Mouse (Mus musculus) cerebellum, postnatal 25 days (tissue): Measurements from ENCODE around the gene Wdfy3.

Experiments
- DNase-seq, 2 experiments: peaks; one replicate each; pipeline ENCODE4 v3.0.0; 2021; ENCODE audit warnings: mixed read lengths in 2 of 2

The Wdfy3 gene

DNA sequence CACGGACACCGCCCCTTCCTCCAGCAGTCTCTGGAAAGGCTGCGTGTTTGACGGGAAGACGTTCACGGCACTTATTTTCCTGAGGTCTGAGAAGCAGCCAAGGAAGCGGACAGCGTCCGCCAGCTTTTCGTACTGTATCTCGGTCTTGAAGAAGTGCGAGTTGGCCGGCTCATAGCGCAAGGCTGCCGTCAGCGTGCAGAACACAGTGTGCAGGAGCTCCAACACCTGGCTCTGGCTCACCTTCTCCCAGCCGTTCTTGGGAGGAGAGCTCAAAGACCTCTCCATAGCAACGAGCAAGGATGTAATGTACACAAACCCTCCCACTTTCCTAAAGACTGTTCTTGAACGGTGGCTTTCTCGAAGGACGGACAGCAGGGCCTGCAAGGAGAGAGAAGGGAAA lies 132.4 kb downstream of the Wdfy3 start:
- no peak for DNase-seq

DNA sequence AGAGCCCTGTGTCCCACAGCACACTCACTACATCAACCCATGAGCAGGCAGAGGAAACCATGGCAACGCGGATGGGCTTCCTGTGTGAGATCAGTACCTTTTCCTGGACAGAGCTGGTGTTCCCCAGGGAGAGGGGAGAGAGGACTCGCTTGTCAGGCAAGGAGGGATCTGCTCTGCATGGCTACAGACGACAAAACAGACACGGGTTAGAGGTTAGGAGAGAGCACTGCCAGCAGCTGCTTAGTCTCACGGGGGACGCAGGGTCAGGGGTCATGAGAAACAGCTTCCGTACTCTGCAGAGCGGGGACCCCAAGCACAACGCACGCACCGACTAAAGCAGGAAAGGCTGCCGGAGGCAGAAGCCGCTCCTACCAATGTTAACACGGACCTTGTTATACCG lies 133.8 kb downstream of the Wdfy3 start:
- no peak for DNase-seq

DNA sequence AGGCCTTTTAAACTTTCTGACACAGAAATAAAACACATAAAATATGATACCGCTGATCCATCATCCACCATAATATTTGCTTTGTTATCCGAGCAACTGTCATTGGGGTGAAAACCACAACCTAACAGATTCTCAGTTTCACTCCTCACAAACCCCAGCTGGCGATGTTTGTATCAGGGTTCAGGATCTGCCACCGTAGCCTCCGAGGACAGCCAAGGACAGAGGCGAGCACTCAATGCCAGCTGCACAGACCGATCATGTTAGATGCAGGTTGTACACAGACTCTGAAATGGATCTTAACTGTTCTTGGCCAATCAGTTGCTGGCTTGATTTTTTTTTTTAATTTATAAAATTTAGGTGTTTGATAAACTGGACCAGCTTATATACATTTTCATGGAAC lies 135.1 kb downstream of the Wdfy3 start:
- no peak for DNase-seq

DNA sequence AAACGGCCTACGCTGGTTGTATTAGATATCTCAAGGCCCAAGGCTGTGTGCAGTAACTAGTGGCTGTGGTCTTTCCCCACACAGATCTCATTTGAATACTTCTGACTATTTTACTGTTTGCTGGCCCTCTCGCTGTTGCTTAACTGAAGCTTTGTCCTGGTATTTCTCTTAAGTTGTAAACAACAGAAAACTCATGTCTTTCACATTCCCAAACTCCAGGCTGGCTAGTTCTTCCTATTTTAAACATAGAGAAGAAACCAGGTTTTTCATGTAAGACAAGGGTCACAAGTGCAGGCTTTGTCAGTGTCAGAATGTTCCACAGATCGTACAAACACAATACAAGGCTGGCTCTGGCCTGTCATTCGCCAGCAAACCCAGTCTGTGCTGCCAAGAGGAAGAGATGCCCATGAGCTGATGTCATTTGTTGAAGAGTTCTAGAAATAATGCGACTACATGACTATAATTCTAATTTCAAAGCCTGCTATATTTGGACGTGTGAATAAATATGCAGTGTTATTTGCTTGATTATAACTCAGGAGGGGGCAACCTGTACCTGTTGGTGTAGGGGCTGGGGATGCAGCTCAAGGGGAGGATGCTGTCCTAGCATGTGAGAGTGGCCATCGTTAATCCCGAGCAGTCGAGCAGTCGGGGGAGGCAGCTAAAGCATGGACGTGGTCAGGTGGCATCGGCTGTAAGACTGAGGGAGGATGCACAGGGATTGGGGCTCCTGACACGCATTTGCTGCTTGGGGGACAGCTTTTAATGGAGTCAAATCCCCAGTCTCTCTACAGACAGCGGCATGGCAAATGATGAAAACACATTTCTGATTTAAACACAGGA lies 136.5 kb downstream of the Wdfy3 start:
- peak in 1 of 2 experiments; percentile 38 for DNase-seq

DNA sequence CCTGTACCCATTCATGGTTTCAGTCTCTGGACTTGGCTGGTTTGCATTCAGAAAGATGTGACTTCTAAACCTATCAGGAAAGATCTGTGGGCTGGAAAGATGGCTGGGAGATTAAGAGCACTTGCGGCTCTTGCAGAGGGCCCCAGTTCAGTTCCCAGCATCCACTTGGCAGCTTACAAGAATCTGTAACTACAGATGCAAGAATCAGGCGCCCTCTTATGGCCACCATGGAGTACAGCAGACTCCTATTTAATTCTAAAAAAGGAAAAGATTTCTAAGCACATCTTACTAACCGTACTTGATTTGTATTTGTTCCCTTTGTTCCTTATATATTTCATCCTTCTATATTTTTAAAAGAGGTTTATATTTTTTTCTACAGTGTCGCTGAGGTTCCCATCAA lies 137.7 kb downstream of the Wdfy3 start:
- no peak for DNase-seq

DNA sequence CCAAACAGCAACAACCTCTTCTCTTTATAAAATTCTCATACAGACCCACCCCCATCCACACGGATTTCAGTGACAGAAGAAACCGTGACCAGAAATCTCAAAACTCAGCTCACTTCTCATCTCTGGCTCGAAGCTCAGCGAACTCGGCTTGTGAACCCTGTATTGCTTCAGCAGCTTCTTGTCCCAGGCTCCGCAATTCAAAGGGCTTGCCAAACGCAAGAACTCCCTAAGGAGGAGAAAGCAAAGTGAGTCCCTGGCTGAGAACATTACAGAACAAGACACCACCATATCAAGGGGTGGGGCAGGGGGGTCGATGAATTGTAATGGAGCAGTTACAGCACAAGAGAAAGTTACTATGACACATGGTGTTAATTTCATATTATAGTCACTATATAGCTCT lies 143.4 kb downstream of the Wdfy3 start:
- no peak for DNase-seq

DNA sequence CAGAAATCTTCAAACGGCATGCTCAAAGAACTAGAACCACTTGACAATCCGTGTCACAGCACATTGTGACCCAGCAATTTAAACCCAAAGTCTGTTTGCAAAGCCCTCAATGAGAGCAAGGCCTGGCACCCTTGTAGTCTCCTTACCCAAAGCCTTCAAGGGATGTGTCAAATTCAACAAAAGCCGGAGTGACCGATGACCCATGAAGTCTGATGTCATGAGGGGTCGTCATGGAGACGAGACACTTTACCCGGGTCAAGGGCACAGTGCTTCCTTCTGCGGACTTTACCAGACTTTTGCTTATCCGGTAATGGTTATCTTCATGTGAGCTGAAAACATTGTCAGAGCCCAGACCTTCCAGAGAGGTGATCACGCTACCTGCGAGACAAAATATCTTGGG lies 146.0 kb downstream of the Wdfy3 start:
- no peak for DNase-seq

DNA sequence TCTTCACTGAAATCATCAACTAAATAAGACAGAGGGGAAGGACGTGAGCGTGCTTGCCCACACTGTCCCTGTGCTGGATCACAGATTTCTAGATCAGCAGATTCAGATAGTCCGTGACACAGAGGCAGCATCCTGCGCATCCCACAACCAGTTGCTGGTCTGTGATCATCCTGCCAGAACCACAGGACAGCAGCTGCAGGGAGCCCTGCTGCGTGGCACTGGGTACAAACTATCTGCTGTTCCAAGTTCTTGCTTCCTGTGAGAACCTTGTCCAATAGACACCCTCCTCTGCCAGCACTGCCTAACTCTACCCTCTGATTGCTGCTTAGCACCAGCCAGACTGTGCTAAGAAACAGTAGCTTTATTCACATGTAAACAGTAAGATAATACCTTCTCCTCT lies 150.2 kb downstream of the Wdfy3 start:
- no peak for DNase-seq

DNA sequence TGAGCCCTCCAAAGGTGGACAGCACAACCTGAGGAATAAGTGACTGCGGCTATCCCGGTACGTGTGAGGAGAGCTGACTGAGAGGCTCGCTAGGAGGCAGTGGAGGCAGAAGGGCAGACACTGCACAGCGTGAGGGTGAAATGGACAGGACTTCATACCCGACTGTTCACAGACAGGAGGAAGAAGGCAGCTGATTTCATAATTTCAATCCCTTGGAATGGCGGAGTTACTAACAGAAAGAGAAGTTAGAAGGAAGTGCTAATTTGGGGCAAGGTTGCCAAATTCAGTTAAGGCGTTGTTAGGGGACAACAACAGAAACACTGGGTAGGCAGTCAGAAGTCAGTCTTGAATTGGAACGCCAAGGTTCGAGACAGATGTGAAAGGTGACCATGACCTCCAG lies 160.3 kb downstream of the Wdfy3 start:
- DNase-seq = peak in 1 of 2 experiments; percentile 2

DNA sequence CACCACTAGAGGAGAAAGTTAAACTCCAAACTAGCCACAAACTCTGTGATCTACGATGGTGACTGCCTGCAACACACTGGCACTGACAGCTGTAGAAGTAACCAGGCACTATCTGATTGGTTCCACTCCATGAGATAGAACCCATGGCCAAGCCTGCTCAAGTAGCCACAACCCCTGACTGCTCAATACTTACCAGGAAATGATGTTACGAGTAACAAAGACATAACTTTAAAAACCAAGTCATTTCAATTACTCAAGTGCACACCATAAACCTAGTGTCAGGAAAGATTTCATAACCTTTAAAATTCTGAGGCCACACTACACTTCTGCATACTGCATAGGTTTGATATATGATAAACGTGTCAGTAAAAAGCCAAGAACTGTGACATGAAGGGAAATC lies 164.1 kb downstream of the Wdfy3 start:
- no peak for DNase-seq

DNA sequence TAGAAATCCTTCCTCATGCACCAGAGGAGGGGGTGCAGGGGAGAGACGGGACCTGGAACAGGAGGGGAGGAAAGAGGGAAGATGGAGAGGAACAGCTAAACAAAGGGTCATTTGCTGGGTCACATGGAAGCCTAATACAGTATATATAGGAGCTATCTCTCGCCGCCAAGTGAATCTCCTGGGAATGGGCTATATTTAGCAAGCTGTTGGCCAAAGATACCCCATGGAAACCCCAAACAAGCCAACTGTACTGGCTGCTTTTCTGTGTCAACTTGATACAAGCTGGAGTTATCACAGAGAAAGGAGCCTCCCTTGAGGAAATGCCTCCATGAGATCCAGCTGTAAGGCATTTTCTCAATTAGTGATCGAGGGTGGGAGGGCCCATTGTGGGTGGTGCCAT lies 164.9 kb downstream of the Wdfy3 start:
- DNase-seq = peak in 1 of 2 experiments; percentile 4

DNA sequence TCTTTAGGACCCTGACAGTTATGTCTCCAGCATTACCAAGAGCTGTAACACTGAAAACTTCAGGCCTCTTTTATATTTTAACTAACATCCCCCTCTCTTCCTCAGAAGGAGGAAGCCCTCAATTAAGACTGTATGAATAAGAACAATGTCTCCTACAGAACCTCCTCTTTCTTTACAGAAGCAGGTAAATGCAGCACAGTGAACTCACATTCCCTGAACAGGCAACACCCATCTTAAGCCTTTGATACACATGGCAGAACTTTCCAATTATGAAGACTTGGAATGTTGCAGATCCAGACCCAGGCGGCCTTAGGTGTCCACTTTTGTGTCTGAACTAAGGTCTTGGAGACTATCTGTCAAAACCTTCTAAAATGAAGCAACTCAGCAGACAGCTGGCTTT lies 167.0 kb downstream of the Wdfy3 start:
- no peak for DNase-seq

DNA sequence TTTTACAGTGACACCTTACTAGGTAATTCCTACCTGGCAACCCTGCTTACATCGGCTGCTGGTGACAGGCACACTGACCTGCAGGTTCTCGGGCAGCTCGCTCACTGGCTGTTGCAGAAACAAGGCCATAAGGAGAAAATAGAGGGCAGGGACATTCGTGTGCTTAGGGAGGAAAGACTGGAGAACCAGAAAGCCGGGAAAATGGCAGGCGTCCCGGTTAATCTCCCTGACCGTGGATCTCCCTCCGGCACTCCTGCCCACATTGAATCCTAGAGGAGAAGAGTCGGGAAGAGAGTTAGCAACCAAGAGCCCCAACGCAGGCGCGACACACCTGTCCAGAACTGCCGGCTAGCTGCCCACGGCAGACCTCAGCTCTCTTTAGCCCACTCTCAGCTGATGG lies 169.7 kb downstream of the Wdfy3 start:
- peak; percentile 42 to 63 for DNase-seq

DNA sequence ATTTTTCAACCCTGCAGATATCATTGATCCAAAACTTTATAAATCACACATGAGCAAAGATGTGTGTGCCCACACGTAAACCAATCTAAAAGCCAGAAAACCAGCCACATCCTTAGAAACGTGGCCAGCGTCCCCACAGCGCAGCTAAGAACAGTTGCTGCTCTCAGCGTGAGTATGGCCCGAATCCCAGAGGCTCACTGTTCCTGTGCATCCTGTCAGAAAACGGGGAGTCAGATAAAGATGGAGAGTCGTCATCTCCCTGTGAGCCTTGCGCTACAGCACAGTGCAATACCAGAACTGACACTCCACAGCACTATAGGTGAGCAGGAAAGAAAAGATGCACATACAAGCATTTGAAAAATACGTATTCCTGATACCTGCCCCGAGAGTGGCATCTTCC lies 172.9 kb downstream of the Wdfy3 start:
- DNase-seq = peak; percentile 96

DNA sequence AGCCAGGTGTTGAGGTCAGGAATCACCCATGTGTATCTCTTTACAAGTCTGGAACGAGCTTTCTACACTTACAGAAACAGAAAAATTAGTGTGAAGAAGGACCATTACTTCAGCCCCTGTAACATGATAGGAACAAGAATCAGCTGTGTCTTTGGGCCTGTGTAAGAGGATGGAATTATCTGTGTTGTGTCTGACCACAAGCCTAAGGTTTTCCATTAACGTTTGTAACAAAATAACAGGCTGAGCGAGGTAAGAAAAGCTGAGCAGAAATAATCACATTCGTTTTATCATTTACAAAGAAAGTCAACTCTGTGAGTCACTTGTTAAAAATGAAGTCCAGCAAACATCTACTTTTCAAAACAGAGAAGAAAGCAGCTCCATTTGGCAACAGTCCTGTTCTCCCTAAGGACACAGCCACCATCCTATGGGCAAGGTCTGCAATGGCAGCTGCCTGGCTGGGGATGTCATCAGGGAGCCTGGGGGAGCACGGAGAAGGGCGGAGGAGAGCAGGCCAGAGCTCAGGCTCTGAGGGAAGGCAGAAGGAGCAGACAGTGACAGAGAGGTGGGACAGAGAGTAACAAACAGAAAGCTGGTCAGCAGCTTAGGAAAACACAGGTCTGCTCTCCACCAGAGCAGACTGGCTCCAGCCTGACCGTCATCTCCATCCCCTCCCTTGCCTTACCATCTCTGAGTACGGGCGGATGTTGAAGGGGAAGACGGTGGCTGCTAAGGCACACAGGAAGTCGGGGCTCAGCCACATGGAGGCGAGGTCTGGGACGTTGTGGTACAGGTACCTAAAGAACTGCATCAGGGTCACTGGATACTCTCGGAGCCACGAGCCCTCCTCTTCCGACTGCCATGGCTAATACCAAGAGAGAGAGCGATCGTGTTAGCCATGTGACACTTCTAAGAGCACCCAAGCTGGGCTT lies 173.7 kb downstream of the Wdfy3 start:
- DNase-seq = peak; percentile 51 to 67

DNA sequence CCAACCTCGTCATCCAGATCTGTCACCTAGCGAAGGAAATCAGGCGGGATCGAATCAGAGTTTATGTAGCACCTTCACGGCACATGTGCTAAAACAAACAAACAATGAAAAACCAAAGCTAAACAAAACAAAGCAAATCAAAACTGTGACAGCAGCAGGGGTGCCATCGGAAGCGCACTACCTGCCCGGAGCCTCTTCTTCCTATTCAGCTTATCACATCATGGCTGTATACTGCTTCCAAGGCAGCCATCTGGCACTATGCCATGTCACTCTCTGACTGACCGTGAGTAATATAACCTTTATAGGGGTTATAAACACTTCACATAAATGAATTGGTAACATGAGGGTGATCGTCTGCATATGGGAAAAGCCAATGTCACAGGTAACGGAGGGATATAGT lies 174.6 kb downstream of the Wdfy3 start:
- DNase-seq = peak; percentile 49 to 68

DNA sequence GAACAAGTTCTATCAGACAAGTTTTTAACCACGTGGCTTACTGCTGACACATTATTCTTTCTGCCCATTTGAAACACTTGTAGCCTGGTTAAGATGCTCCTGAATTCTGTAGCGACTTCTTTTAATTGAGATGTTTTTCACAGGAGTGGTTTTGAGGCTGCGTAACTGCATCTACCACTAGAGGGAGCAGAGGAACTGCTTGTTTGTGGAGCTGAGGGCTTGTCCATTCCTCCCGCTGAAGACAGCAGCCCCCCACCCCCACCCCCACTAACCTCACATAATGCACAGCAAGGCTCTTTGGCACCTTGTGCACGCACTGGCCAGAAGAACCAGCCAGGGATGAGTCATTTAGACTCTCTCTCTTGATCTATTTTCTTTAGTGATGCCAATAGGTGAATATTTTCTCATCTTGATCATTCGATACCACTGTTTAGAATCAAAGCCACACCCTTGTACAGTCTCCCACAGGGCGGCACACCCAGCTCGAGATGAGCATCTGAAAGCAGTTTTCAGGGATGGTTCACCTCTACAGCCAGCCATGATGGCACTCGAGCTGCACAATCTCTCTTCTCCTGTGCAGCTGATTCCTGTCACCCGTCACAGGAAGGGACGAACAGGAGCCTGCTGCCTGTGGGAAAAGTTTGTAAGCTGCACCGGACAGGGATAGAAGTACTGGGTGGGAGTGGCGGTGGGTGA lies 175.8 kb downstream of the Wdfy3 start:
- peak; percentile 63 to 81 for DNase-seq

DNA sequence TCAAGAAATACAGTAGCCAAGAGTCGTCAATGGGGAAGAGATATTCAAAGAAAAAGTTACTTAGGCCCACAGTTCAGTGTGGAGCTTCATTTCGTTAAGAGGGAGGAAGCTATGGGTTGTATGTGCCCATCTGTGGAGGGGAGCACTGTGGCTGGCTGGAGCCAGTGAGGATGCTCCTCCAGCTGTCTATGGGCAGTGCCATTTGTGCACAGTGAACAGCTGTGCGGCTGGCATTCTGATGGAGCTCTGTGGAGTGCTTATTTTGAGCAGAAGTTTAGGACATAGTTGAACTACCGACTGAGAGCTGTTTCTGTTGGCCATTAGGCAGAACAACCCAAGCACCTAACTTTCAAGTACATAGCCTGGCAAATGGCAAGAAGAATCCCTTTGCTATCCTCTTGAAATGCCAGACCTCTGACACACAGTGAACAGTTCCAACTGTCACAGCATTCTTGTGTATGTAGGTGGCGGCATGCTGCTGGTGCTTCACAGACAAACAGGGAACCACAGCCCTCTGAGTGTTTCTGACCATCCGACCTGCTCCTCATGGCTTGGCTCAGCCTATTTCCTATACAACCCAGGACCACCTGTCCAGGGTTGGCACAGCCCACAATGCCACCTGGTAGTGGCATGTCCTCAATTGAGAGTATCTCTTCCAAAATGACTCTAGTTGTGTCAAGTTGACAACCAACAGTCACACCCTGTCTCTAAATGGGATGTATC lies 177.9 kb downstream of the Wdfy3 start:
- peak; percentile 60 to 71 for DNase-seq

DNA sequence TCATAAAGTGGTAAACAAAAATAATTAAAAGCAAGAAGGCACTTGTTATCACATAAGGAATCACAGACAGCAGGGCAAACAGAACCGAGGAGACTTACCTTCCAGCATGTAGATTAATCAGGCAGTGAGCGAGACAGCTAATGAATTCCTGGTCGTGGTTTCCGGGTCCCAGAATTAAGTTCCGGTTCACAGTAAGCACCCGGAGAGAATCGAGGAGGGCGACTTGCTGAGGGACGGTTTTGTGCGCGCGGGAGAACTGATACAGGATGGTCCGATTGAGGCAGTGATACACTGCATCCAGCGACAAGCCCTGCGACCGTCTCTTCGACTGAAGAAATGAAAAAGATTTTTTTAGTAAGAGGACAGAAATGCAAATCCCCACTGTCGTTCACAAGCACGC lies 181.7 kb downstream of the Wdfy3 start:
- no peak for DNase-seq

DNA sequence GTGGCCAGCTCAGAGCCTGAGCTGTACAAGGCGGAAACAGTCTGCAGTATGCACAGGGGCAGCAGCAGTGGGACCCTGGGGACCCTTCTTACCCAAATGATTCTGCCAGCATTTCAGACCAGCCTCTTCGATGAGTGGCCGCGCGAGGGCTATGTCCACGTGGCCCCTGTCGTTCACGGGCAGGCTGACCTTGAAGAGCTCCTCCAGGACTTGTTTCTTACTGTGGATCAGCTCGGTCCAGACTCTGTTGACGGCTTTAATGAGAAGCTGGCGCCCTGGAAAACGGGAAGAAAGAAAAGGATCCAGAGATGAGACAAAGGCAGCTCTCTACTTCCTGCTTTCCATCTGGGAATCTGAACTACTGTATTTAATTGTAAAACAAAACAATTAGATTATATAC lies 184.7 kb downstream of the Wdfy3 start:
- no peak for DNase-seq

DNA sequence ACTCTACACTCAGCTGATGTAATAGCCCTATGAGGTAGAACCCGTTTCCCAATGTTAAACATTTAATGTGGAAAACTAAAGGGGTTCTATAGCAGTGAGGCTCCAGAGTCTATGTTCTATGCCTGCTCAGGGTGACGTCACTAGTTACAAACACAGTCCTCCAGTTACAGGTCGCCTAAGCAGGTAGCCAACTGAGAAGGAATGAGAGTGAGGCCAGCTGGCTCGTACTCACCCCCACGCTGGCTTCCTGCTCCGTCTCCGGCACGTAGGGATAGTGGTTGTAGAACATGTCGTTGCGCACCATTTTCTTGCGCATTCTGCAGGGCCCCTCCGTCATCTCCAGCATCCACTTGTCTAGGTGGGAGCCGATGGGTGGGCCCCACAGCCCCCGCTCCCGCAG lies 187.5 kb downstream of the Wdfy3 start:
- peak; percentile 64 to 65 for DNase-seq

DNA sequence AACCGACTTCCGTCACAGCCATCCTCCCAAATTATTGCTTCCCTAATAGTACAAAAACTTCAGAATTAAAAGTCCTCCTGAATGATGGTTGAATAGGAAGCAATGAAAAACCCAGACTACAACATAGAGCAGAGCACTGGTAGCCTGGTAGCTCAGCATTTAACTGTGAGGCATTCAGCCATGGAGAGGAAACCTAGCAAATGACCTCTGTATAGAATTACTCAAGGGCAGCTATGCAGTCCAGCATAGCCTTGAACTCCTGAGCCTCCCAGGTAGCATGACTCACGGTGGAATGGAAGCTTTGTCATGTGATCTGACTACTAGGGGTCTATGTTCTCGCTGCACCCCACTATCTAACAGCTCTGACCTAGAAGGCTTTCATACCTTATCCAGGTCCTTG lies 189.8 kb downstream of the Wdfy3 start:
- no peak for DNase-seq

DNA sequence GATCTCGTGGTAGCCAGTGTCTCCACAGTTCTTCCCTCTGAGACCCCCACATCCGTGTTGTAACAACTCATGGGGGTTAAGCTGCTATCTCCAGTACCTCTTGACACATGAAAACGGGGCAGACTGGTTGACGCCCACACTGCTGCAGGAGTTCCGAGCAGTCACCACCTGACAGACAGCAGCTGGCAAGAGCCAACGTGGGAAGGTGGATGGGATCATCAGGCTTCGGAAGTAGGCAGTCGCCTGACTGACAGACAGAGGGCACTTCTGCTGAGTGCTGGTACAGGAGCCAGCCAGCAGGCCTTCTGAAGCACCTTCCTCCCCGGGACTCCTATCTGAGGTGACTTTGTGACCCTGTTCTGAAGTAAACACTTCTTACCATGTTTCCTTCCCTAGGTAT lies 191.3 kb downstream of the Wdfy3 start:
- DNase-seq = no peak
